Mouse (Mus musculus): ENCODE results near the gene Eif4enif1. TPM values are rescaled to one million over a fixed set of nuclear protein-coding genes. Genes with fewer than 3 reads are reported as not detected.

Gene Eif4enif1
- polyA plus RNA-seq, 1 experiment from 2014 or later, result 28.5 TPM

DNA sequence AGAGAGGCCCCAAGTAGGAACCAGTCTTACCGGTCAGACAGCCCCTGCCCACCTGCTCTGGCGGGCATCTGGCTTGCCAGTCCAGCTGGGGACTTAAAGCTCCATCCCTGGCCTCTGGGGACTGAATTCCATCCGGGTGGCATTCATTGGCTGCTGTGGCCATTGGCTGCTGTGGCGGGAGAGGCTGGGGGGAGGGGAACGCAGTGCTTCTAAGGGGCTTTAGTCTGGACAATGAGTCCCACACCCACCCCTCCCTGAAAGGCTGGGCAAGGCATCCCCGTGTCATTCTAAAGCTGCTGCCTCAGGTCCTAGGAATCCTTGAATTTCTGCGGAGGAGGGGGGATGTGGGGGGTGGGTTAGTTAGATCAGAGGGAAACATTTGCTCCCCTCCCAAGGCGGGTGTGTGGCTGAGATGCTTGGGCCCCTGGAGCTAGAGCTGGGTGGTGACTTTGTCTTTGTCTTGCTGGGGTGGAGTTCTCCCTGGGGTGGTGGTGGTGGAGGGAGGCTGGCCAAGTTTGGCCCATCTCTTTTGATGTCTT lies 90.6 kb downstream of the Eif4enif1 start:
- Histone ChIP-seq H3K27ac (peak overlapping the region; percentile 60), H3K36me3 (ENCODE audit: inconsistent target) (peaks cover 19% of the 10 kb centered on the region; the same call in 1 of the 2 replicates)
- WGBS (ENCODE audit: missing documents), result 23% methylated on average over 8 of the region's 8 CpGs

DNA sequence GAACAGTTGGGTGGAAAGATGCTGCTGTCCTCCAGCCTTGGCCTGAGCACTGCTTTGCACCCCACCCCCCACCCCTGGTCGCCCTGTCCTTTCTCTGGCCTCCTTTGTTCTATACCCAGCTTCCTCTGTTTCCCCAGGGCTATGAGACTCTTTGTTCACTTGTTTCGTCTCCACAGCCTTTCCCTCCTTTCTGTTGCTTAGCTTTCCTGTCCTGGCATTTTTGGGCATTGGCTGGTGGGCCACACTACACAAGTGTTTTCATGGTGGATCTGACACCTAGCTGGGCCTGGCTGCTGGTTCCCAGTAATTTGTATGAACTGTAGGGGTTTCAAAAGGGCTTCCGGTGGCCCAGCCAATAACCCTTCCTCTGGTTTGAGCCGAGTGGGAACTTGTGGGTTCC lies 91.2 kb downstream of the Eif4enif1 start:
- Histone ChIP-seq H3K27ac (no peak overlapping the region), H3K4me3 (ENCODE audit: inconsistent target) (no peak overlapping the region), H3K36me3 (ENCODE audit: inconsistent target) (peaks cover 19% of the 10 kb centered on the region; the same call in 1 of the 2 replicates), H3K79me2 (ENCODE audit: inconsistent target) (peaks cover 41% of the 10 kb centered on the region)
- 61% methylated on average over 4 of the region's 4 CpGs for WGBS (ENCODE audit: missing documents)

More for the DNA sequence above, 90.6 kb downstream of the Eif4enif1 start:
- Histone ChIP-seq H3K79me2 (ENCODE audit: inconsistent target) (peaks cover 41% of the 10 kb centered on the region), H3K4me3 (ENCODE audit: inconsistent target) (peak overlapping the region; percentile 48)

Other genes with a start within 250 kb of the Eif4enif1 start
- 4.8 to 8.1 TPM (median 6.4 TPM) in 3 replicates for gene Sfi1, start 8.9 kb upstream of the Eif4enif1 start, polyA plus RNA-seq (2018)
- gene Drg1, start 64.0 kb downstream of the Eif4enif1 start, polyA plus RNA-seq (2018), result 60.1 to 104 TPM (median 88.3 TPM) in 3 replicates
- gene Patz1, start 86.5 kb downstream of the Eif4enif1 start, polyA plus RNA-seq (2018), result 10.9 to 14.0 TPM (median 10.9 TPM) in 3 replicates
- 1.4 to 14.0 TPM (median 10.1 TPM) in 3 replicates for gene Pik3ip1, start 128.0 kb downstream of the Eif4enif1 start, polyA plus RNA-seq (2018)
- gene Limk2, start 206.8 kb downstream of the Eif4enif1 start, polyA plus RNA-seq (2018), result 8.2 to 9.5 TPM (median 9.2 TPM) in 3 replicates
- gene Rnf185, start 250.0 kb downstream of the Eif4enif1 start, polyA plus RNA-seq (2018), result 19.6 to 25.4 TPM (median 23.5 TPM) in 3 replicates